15 mouse cellular contexts compared by ENCODE assay signal in the genomic region with DNA sequence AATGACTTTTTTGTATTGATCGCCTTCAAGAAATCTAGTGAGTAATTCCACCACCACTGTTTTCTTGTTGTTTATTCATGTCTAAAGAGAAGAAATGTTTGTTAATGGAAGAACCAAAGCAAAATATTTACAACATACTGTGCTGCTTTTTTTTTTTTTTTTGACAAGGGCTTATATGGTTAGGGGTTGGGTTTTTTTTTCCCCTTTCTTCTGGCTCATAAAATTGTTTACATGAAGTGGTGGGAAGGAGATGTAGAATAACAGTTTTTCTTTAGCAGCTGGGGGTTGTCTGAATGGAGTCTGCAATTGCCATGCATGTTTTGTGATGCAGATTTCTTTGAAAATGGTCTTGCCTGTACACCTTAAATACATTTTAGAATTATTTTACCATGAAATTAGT.
"Had no signal": no experiment of that assay in that cellular context is flagged by ENCODE, and none has a peak within 500 bp of the region (broad histone marks: within the 10 kb centered on the region; RNA-seq: fewer than 3 reads in every experiment).

No protein-coding gene starts in this region.

- H3K27me3 ChIP-seq: hindbrain, embryonic 15.5 days; liver, embryonic 13.5 days; megakaryocyte, embryonic 14.5 days; midbrain, embryonic 15.5 days had no signal

- H3K4me3 ChIP-seq: hindbrain, embryonic 15.5 days; left cerebral cortex, adult 2 months; liver, embryonic 13.5 days; megakaryocyte, embryonic 14.5 days; midbrain, embryonic 10.5 days; midbrain, embryonic 15.5 days; neural tube, embryonic 12.5 days; neural tube, embryonic 15.5 days had no signal

- H3K4me1 ChIP-seq: hindbrain, embryonic 15.5 days; liver, embryonic 13.5 days; megakaryocyte, embryonic 14.5 days; midbrain, embryonic 10.5 days; midbrain, embryonic 15.5 days; neural tube, embryonic 12.5 days; neural tube, embryonic 15.5 days had no signal

- H3K9me3 ChIP-seq: hindbrain, embryonic 15.5 days; liver, embryonic 13.5 days; midbrain, embryonic 10.5 days; midbrain, embryonic 15.5 days; neural tube, embryonic 12.5 days; neural tube, embryonic 15.5 days had no signal

- DNase-seq: layer of hippocampus, postnatal 36 days; liver, embryonic 13.5 days; lung, adult 2 months; right cerebral cortex, adult 18-20 months; right cerebral cortex, postnatal 14 days; right cerebral cortex, postnatal 4 days; thymus, adult 18-20 months; thymus, postnatal 36 days had no signal

- H3K36me3 ChIP-seq: hindbrain, embryonic 15.5 days; liver, embryonic 13.5 days; midbrain, embryonic 10.5 days; midbrain, embryonic 15.5 days; neural tube, embryonic 12.5 days; neural tube, embryonic 15.5 days had no signal

- H3K27ac ChIP-seq: hindbrain, embryonic 15.5 days; left cerebral cortex, adult 2 months; liver, embryonic 13.5 days; midbrain, embryonic 10.5 days; midbrain, embryonic 15.5 days; neural tube, embryonic 12.5 days; neural tube, embryonic 15.5 days had no signal

- ATAC-seq: midbrain, embryonic 15.5 days had no signal

- H3K9ac ChIP-seq: hindbrain, embryonic 15.5 days; liver, embryonic 13.5 days; midbrain, embryonic 15.5 days; neural tube, embryonic 12.5 days; neural tube, embryonic 15.5 days had no signal

- H3K4me2 ChIP-seq: hindbrain, embryonic 15.5 days; liver, embryonic 13.5 days; midbrain, embryonic 15.5 days; neural tube, embryonic 12.5 days; neural tube, embryonic 15.5 days had no signal
